Mouse (Mus musculus) embryonic fibroblast, embryonic 13.5 days (primary cell): ENCODE measurements around the gene Hspg2. TPM values are rescaled to one million over a fixed set of nuclear protein-coding genes. Genes with fewer than 3 reads are reported as not detected.
"Not testable (repeated sequence)": the region's sequence is repeated elsewhere in the genome, so short reads cannot be mapped to it uniquely, and the experiment has no call there.

Source experiments
- H3K27ac ChIP-seq: 2 replicates; pipeline ENCODE4 v1.5.1; 2012; ENCODE audit warnings: low read length, control low read depth, inconsistent platforms; ENCODE audit not compliant: insufficient read depth
- H3K4me1 ChIP-seq: 2 replicates; pipeline ENCODE4 v1.6.1; 2011; ENCODE audit warnings: low read length; ENCODE audit not compliant: control insufficient read depth, insufficient read depth
- H3K4me3 ChIP-seq: 2 replicates; pipeline ENCODE4 v1.5.1; 2011; ENCODE audit warnings: mild to moderate bottlenecking, control low read depth, low read length; ENCODE audit not compliant: insufficient read depth
- CTCF ChIP-seq: IDR thresholded peaks from 2 replicates; pipeline ENCODE4 v1.5.1; 2011; ENCODE audit warnings: mild to moderate bottlenecking, control low read depth, low read length, moderate library complexity, borderline replicate concordance; ENCODE audit not compliant: insufficient read depth
- POLR2A ChIP-seq: IDR thresholded peaks from 2 replicates; pipeline ENCODE4 v1.6.1; 2011; ENCODE audit warnings: low read depth, mild to moderate bottlenecking, control low read depth, low read length, moderate library complexity
- polyA plus RNA-seq: library from polyadenylated mRNA; stranded (reverse); fragments of >200 nt; gene quantifications from 2 replicates; pipeline ENCODE4 v1.2.4, GENCODE M21; 2011; ENCODE audit warnings: low read depth; ENCODE audit not compliant: missing spikeins, insufficient read length

Hspg2 gene
- polyA plus RNA-seq: 271 and 368 TPM in 2 replicates

DNA sequence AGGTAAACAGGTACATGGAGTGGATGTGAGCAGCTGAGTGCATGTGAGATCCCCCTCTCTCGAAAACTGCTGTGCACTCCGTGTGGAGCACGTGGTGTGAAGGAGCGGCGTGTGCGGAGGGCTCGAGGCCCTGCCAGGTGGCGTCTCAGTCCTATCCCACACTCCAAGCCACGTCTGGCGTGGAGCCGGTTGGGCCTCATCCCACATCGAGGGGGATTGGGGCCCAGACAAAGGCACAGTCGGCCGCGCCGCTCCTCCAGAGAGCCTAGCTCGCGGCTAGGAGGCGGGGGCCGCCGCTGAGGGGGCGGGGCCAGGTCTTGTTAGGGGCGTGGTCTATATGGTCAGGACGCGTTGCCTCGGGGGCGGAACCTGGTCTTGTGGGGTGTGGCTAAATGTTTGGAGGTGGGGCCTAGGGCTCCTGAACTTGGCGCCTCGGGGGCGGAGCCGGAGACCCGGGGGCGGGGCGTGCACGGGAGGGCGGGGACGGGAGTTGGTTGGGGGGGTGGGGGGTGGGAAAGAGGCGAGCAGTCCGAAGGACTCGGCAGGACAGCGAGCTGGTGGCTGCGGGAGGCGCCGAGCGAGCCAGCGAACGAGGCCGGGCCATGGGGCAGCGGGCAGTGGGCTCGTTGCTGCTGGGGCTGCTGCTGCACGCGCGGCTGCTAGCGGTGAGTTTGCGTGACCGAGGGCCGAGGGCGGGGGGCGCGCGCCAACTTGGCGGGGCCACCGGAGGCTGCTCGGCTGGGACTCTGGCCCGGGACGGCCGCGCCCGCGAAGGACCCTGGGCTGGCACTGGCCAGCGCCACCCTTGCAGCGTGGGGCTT lies at the start of gene Hspg2:
Hspg2 (plus strand) TSS at position 510 of the 821 bp plus-strand sequence.
- Histone ChIP-seq H3K4me1 (0 out of 2 replicates have a peak, but pooled peaks cover 7% of the 10 kb centered on the region), H3K4me3 (peak within 1 kb of the TSS; percentile 83), H3K27ac (peak within 1 kb of the TSS; percentile 78)
- peak; percentile 94 for TF ChIP-seq POLR2A
- no peak for TF ChIP-seq CTCF

DNA sequence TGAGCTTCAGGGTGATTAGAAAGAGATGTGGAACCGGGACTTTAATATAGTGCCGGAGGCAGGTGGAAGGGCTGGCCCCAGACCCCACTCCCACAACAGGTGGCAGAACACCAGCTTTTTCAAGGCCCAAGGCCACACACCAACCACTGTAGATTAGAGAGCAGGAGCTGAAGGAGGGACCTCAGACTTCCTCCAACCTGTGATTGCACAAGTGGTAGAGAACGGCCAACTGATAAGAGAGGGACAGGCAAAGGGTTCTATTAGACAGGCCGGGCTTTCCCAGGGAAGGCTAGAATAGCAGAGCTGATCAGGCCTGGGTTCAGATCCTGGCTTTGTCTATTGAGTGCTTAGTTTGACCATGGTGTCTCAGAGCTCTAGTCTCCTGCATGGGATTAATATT lies 38.1 kb upstream of the Hspg2 start, which contains the start of gene Cela3b:
Cela3b (minus strand) TSS at position 39 of the 400 bp plus-strand sequence.
- Histone ChIP-seq H3K4me1 (no peaks in the 10 kb centered on the region), H3K27ac (no peak within 1 kb of the TSS), H3K4me3 (no peak within 1 kb of the TSS)
- no peak for TF ChIP-seq CTCF
- TF ChIP-seq POLR2A: no peak

DNA sequence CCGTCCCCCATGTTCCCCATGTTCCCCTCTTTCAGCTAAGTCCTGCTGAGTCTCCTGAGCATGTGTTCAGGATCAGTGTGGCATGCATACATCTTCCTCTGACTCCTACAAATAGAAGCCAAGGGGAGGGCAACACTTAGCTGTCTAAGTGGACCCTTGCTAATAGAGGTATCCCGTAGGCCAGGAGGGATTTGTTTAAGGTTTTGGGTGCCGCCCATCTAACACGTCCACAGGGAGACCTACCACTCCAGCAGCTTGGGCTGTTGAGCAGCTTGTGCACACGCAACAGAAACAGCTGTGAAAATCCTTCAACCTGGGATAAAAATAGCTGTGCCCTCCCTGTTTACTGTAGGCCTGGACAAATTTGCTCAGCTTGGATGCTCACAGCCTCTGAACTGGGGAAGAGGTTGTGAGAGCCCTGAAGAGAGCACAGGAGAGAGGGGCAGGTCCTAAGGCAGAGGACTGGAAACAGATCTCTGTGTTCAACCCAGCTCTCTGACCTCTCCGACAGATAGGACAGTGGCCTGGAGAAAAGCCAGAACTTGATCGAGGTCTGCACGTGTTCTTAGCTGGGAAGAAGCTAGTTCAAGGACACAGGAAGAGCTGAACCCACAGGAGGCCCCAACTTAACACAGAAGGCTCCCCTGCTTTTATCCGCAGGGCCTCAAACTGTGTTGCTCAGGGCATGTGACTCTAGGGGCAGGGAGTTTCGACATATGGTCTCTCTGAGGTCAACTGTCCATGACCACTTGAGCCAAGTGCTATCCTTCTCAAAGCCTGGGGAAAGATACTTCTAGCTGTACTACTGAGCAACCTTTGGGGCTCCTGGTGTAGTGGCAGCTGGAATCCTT lies 35.6 kb upstream of the Hspg2 start:
- not testable (repeated sequence) for H3K4me3 ChIP-seq, H3K4me1 ChIP-seq

GRCm38 (mm10) chr4:137436979-137437669 lies 31.4 kb upstream of the Hspg2 start:
- no peaks in the 10 kb centered on the region for H3K4me1 ChIP-seq
- no peak for TF ChIP-seq CTCF
- TF ChIP-seq POLR2A: no peak
- H3K4me3 ChIP-seq: no peak overlapping the region
- H3K27ac ChIP-seq: no peak overlapping the region

More for the DNA sequence above, 35.6 kb upstream of the Hspg2 start:
- not testable (repeated sequence) for H3K27ac ChIP-seq

DNA sequence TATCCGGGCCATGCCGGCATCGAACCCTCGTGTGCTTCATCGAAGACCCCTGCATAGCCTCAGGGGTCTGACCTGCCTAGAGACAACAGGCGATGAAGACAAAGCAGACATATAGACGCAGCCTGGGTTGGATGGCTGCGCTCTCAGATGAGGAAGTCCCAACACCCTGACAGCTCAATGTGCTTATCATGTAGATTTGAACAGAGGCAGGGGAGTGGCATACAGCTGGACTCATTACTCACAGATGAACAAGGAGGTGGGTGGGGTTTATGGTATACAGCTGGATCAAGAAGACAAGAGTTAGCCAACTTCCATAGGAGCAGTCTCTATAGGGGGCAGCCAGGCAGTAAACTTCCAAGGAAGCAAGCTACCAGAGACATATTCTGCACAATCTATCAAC lies 29.7 kb upstream of the Hspg2 start:
- Histone ChIP-seq H3K27ac (no peak overlapping the region), H3K4me1 (no peaks in the 10 kb centered on the region), H3K4me3 (no peak overlapping the region)
- TF ChIP-seq CTCF (no peak), POLR2A (no peak)

- TF ChIP-seq CTCF (no peak), POLR2A (no peak)
- H3K27ac ChIP-seq: no peak overlapping the region
- no peak overlapping the region for H3K4me3 ChIP-seq
- no peaks in the 10 kb centered on the region for H3K4me1 ChIP-seq
Measured at GRCm38 (mm10) chr4:137441332-137441731, 27.2 kb upstream of the Hspg2 start.

DNA sequence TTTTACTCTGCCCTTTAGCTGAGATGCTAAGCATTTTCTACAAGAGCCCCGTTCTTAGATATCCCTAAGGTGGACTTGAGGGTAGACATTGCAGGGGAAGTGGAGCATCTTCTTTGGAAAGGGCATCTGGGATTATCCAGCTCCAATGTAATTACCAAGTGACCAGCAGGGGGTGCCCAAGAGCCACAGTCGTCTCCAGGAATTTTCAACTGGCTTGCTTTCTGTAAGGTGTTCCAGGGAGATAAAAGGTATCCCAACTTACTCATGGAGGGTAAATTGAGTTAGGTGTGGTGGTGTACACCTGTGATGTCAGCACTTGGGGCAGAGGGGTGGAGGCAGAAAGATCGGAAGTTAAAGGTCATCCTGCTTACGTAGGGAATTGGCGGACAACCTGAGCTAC lies 24.9 kb upstream of the Hspg2 start:
- Histone ChIP-seq H3K4me3 (no peak overlapping the region), H3K4me1 (peaks cover 8% of the 10 kb centered on the region), H3K27ac (no peak overlapping the region)
- 0 out of 2 replicates have a peak, but pooled peaks have one; percentile 19 for TF ChIP-seq CTCF
- no peak for TF ChIP-seq POLR2A

- Histone ChIP-seq H3K4me1 (peaks cover 16% of the 10 kb centered on the region), H3K27ac (no peak overlapping the region), H3K4me3 (no peak overlapping the region)
- TF ChIP-seq CTCF: no peak
- no peak for TF ChIP-seq POLR2A
Measured at GRCm38 (mm10) chr4:137445881-137446280, 22.7 kb upstream of the Hspg2 start.

- TF ChIP-seq CTCF (no peak), POLR2A (no peak)
- Histone ChIP-seq H3K4me3 (no peak overlapping the region), H3K4me1 (peaks cover 16% of the 10 kb centered on the region), H3K27ac (peak overlapping the region; percentile 71)
Measured at GRCm38 (mm10) chr4:137447363-137448196, 21.0 kb upstream of the Hspg2 start.
